Comparison of ENCODE assay signal across 27 mouse cellular contexts in genomic region chr9:66907126-66907525, GRCm38 (mm10).
"Had no signal": no experiment of that assay in that cellular context is flagged by ENCODE, and none has a peak within 500 bp of the region (broad histone marks: within the 10 kb centered on the region; RNA-seq: fewer than 3 reads in every experiment).

No protein-coding gene starts in this region.

- H3K4me2 ChIP-seq: heart, embryonic 12.5 days; hindbrain, embryonic 12.5 days; hindbrain, embryonic 14.5 days; kidney, embryonic 15.5 days; limb, embryonic 12.5 days; liver, embryonic 11.5 days; liver, embryonic 13.5 days; liver, embryonic 15.5 days had no signal

- H3K27me3 ChIP-seq: heart, embryonic 12.5 days; hindbrain, embryonic 12.5 days; kidney, embryonic 15.5 days; limb, embryonic 12.5 days; liver, embryonic 13.5 days; liver, embryonic 15.5 days had no signal

- H3K4me3 ChIP-seq: gastrocnemius, adult 2 months; heart, adult 2 months; heart, embryonic 12.5 days; hindbrain, embryonic 10.5 days; hindbrain, embryonic 12.5 days; kidney, embryonic 15.5 days; layer of hippocampus, adult 2 months; left cerebral cortex, adult 2 months; limb, embryonic 10.5 days; limb, embryonic 12.5 days; liver, embryonic 13.5 days; liver, embryonic 15.5 days had no signal

- H3K9me3 ChIP-seq: heart, embryonic 12.5 days; hindbrain, embryonic 10.5 days; hindbrain, embryonic 12.5 days; kidney, embryonic 15.5 days; limb, embryonic 10.5 days; limb, embryonic 12.5 days; liver, embryonic 13.5 days; liver, embryonic 15.5 days had no signal

- DNase-seq: gastrocnemius, adult 2 months; gastrocnemius, postnatal 10 days; gastrocnemius, postnatal 25 days; heart, adult 2 months; heart, postnatal 10 days; heart, postnatal 4 days; kidney, adult 11 months; kidney, adult 2 months; kidney, adult 9 months; kidney, postnatal 14 days; kidney, postnatal 36 days; liver; liver, embryonic 13.5 days had no signal

- ATAC-seq: hindbrain, embryonic 16.5 days; intestine, embryonic 16.5 days had no signal

- H3K9ac ChIP-seq: heart, embryonic 12.5 days; hindbrain, embryonic 12.5 days; hindbrain, embryonic 14.5 days; kidney, embryonic 15.5 days; limb, embryonic 12.5 days; liver, embryonic 13.5 days; liver, embryonic 15.5 days had no signal

- H3K36me3 ChIP-seq: hindbrain, embryonic 12.5 days; kidney, embryonic 15.5 days; limb, embryonic 10.5 days had no signal

- H3K27ac ChIP-seq: gastrocnemius, adult 2 months; heart, adult 2 months; hindbrain, embryonic 10.5 days; hindbrain, embryonic 12.5 days; hindbrain, embryonic 14.5 days; kidney, embryonic 15.5 days; kidney, postnatal 0 days; layer of hippocampus, adult 2 months; left cerebral cortex, adult 2 months; limb, embryonic 10.5 days; limb, embryonic 12.5 days; liver, embryonic 13.5 days had no signal
